Mouse (Mus musculus) liver, embryonic 14.5 days (tissue): Measurements from ENCODE around the gene Lsamp. TPM values are rescaled to one million over a fixed set of nuclear protein-coding genes. Genes with fewer than 3 reads are reported as not detected.

Experiments used
- ATAC-seq: fragments of 200-750 bp; cut with Nextera tagmentation; 2 replicates; pipeline ENCODE4 v1.8.0; 2017; ENCODE audit warnings: moderate number of reproducible peaks, mild to moderate bottlenecking, moderate library complexity; ENCODE audit not compliant: insufficient read depth
- DNase-seq, 3 experiments: peaks; one replicate each; pipeline ENCODE4 v3.0.0-alpha.2; 2012 to 2013; ENCODE audit warnings: low read depth in 3 of 3, low spot score in 3 of 3
- H3K27ac ChIP-seq: fragments of 300-500 bp; sonication (generic); 2 replicates; pipeline ENCODE4 v1.5.1; 2014; ENCODE audit warnings: moderate library complexity, mild to moderate bottlenecking, control low read depth, inconsistent platforms
- H3K27me3 ChIP-seq: fragments of 300-500 bp; sonication (generic); 2 replicates; pipeline ENCODE4 v1.6.1; 2014; ENCODE audit warnings: mild to moderate bottlenecking, low read length, moderate library complexity; ENCODE audit not compliant: control insufficient read depth, insufficient read depth
- H3K36me3 ChIP-seq: fragments of 300-500 bp; sonication (generic); replicated peaks from 2 replicates; pipeline ENCODE4 v1.6.1; 2014; ENCODE audit warnings: low read depth; ENCODE audit not compliant: control insufficient read depth, insufficient read depth
- H3K4me1 ChIP-seq, 2 experiments: fragments of 200-500 bp in 1 of 2; fragments of 300-500 bp in 1 of 2; sonication (generic) in 1 of 2; replicated peaks; 2 replicates each; pipeline ENCODE4 v1.6.1; 2012 to 2014; ENCODE audit warnings: antibody characterized with exemption in 1 of 2, inconsistent platforms in 1 of 2, low read length in 1 of 2; ENCODE audit not compliant: control insufficient read depth in 2 of 2, insufficient read depth in 2 of 2
- H3K4me2 ChIP-seq: fragments of 300-500 bp; sonication (generic); 2 replicates; pipeline ENCODE4 v1.6.1; 2014; ENCODE audit warnings: low read depth, mild to moderate bottlenecking, control low read depth, moderate library complexity
- H3K4me3 ChIP-seq, 2 experiments: fragments of 200-500 bp in 1 of 2; fragments of 300-500 bp in 1 of 2; sonication (generic) in 1 of 2; 2 replicates each; pipeline ENCODE4 v1.5.1; 2012 to 2014; ENCODE audit warnings: low read depth in 2 of 2, low read length in 2 of 2, mild to moderate bottlenecking in 2 of 2, control low read depth in 1 of 2, inconsistent platforms in 1 of 2, moderate library complexity in 1 of 2; ENCODE audit not compliant: insufficient read depth in 1 of 2
- H3K9ac ChIP-seq: fragments of 300-500 bp; sonication (generic); replicated peaks from 2 replicates; pipeline ENCODE4 v1.6.1; 2014; ENCODE audit warnings: mild to moderate bottlenecking, control low read depth, moderate library complexity
- H3K9me3 ChIP-seq: fragments of 300-500 bp; sonication (generic); 2 replicates; pipeline ENCODE4 v1.6.1; 2016; ENCODE audit warnings: low read length, mixed read lengths; ENCODE audit not compliant: control insufficient read depth
- CTCF ChIP-seq: IDR thresholded peaks from 2 replicates; pipeline ENCODE4 v1.5.1; 2016; ENCODE audit warnings: antibody characterized with exemption, low read depth, control low read depth
- EP300 ChIP-seq: IDR thresholded peaks from 2 replicates; pipeline ENCODE4 v1.6.1; 2016; ENCODE audit warnings: antibody characterized with exemption, low read depth
- WGBS: fragments of 180-500 bp; shearing (Covaris S2); extraction: QIAGEN DNeasy Blood & Tissue Kit; methylation state at CpG from one replicate; pipeline ENCODE4 v1.1.7; 2014; ENCODE audit not compliant: insufficient replicate concordance; 5-methylcytosine and 5-hydroxymethylcytosine counted together
- polyA plus RNA-seq, 2 experiments: library from polyadenylated mRNA; depleted of rRNA in 1 of 2; stranded (reverse) in 1 of 2; unstranded in 1 of 2; fragments of >200 nt; fragmentation: Nextera tagmentation in 1 of 2; extraction: Ambion mirVana in 1 of 2; gene quantifications; 2 replicates each; pipeline versions ENCODE4 v1.2.1 to v1.2.3; 2012 to 2014

The Lsamp gene
- polyA plus RNA-seq, 2 experiments = 0.03 to 0.06 TPM

DNA sequence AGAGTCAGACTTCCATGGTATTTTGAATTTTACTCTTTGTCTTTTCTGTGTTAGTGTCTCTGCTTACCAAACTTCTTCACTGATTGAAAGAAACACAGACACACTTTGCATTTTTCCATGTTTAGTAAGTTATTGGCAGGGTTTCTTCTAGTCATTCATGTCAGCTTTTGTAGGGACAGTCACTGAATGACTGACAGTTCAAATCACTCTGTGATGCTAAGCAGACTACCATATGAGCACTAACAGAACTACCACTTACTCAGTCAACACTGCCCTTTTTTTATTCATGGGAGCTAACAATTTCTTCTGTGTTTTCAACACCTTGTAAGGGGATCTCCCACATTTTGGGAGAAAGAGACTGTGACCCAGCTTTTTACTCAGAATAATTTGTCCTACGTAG, 75.8 kb downstream of the Lsamp start:
- no peak overlapping the region for H3K4me2 ChIP-seq
- TF ChIP-seq EP300 (no peak), CTCF (no peak)
- H3K27me3 ChIP-seq = no peaks in the 10 kb centered on the region
- WGBS = 67% methylated on average over 1 of the region's 1 CpGs
- no peaks in the 10 kb centered on the region for H3K36me3 ChIP-seq
- H3K4me3 ChIP-seq = no peak overlapping the region
- no peaks in the 10 kb centered on the region for H3K4me1 ChIP-seq
- no peak overlapping the region for H3K9ac ChIP-seq
- no peak for ATAC-seq
- no peaks in the 10 kb centered on the region for H3K9me3 ChIP-seq
- no peak for DNase-seq
- no peak overlapping the region for H3K27ac ChIP-seq

DNA sequence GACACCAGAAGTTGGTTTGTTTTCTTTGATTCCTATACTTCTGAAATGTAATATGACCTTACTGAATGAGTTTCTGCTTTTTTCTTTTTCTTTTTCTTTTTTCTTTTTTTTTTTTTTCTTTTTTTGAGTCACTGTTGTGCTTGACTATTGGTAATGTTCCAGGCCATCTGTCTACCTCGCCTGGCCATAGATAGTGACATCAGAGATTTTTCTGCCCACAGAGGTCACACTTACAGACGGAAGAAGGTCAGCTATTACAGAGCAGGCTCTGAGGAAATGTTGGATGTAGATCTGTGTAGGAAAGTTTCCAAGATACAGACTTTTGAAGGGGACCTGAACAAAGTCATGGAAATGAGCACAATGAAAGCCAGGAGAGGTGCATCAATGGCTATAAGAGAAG, 76.3 kb downstream of the Lsamp start:
- H3K4me2 ChIP-seq = no peak overlapping the region
- H3K9me3 ChIP-seq = no peaks in the 10 kb centered on the region
- TF ChIP-seq CTCF (no peak), EP300 (no peak)
- H3K36me3 ChIP-seq = no peaks in the 10 kb centered on the region
- H3K27ac ChIP-seq = no peak overlapping the region
- no peak overlapping the region for H3K4me3 ChIP-seq
- H3K27me3 ChIP-seq = no peaks in the 10 kb centered on the region
- ATAC-seq = no peak
- no peak overlapping the region for H3K9ac ChIP-seq
- WGBS = 32% methylated on average over 2 of the region's 2 CpGs
- DNase-seq = no peak
- no peaks in the 10 kb centered on the region for H3K4me1 ChIP-seq

DNA sequence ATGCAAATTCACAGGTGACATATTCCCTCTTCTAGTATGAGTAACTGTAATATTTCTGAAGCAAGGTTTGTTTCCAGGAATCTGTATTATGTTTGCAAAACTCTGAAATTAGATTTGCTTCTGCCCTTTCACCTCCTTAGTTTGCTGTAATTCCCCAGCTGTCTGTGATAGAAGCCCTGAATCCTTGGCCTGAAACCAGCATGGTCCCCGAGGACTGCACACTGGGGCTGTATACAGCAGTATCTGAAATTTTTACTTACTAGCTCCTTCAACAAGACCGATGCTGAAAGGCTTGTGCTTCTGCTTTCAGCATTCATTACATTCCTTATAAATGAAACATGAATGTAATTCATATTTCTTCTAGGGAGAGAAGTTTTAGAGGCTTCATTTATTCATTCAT, 91.4 kb downstream of the Lsamp start:
- no peak overlapping the region for H3K9ac ChIP-seq
- 47% methylated on average over 2 of the region's 2 CpGs for WGBS
- H3K27me3 ChIP-seq = no peaks in the 10 kb centered on the region
- no peaks in the 10 kb centered on the region for H3K9me3 ChIP-seq
- H3K4me1 ChIP-seq = no peaks in the 10 kb centered on the region
- DNase-seq (no peak), ATAC-seq (no peak)
- no peak overlapping the region for H3K27ac ChIP-seq
- no peak overlapping the region for H3K4me3 ChIP-seq
- no peak overlapping the region for H3K4me2 ChIP-seq
- H3K36me3 ChIP-seq = no peaks in the 10 kb centered on the region
- no peak for TF ChIP-seq CTCF
- no peak for TF ChIP-seq EP300

GRCm38 (mm10) chr16:40080224-40080623, 96.1 kb downstream of the Lsamp start:
- Histone ChIP-seq H3K4me1 (no peaks in the 10 kb centered on the region), H3K4me3 (no peak overlapping the region), H3K4me2 (no peak overlapping the region), H3K9me3 (no peaks in the 10 kb centered on the region), H3K27ac (no peak overlapping the region), H3K36me3 (no peaks in the 10 kb centered on the region), H3K9ac (no peak overlapping the region), H3K27me3 (no peaks in the 10 kb centered on the region)
- WGBS = 55% methylated on average over 3 of the region's 3 CpGs
- DNase-seq (no peak), ATAC-seq (no peak)
- no peak for TF ChIP-seq EP300
- TF ChIP-seq CTCF = no peak

- no peak overlapping the region for H3K4me2 ChIP-seq
- H3K4me1 ChIP-seq = no peaks in the 10 kb centered on the region
- no peak for ATAC-seq
- no peak for TF ChIP-seq EP300
- TF ChIP-seq CTCF = no peak
- WGBS = 39% methylated on average over 4 of the region's 4 CpGs
- H3K36me3 ChIP-seq = no peaks in the 10 kb centered on the region
- H3K27ac ChIP-seq = no peak overlapping the region
- DNase-seq = no peak
- H3K27me3 ChIP-seq = no peaks in the 10 kb centered on the region
- H3K4me3 ChIP-seq = no peak overlapping the region
- no peak overlapping the region for H3K9ac ChIP-seq
- no peaks in the 10 kb centered on the region for H3K9me3 ChIP-seq
These were observed 120.2 kb downstream of the Lsamp start for GRCm38 (mm10) chr16:40104329-40104728.

GRCm38 (mm10) chr16:40182918-40183317, 198.8 kb downstream of the Lsamp start:
- H3K4me3 ChIP-seq = no peak overlapping the region
- H3K9me3 ChIP-seq = no peaks in the 10 kb centered on the region
- no peak for ATAC-seq
- H3K27me3 ChIP-seq = no peaks in the 10 kb centered on the region
- H3K4me2 ChIP-seq = no peak overlapping the region
- no peak overlapping the region for H3K9ac ChIP-seq
- no peaks in the 10 kb centered on the region for H3K4me1 ChIP-seq
- TF ChIP-seq CTCF = no peak
- no peak for TF ChIP-seq EP300
- no peak for DNase-seq
- WGBS = 50% methylated on average over 1 of the region's 1 CpGs
- H3K36me3 ChIP-seq = no peaks in the 10 kb centered on the region
- H3K27ac ChIP-seq = no peak overlapping the region
